11 mouse cellular contexts compared by ENCODE assay signal in the genomic region with DNA sequence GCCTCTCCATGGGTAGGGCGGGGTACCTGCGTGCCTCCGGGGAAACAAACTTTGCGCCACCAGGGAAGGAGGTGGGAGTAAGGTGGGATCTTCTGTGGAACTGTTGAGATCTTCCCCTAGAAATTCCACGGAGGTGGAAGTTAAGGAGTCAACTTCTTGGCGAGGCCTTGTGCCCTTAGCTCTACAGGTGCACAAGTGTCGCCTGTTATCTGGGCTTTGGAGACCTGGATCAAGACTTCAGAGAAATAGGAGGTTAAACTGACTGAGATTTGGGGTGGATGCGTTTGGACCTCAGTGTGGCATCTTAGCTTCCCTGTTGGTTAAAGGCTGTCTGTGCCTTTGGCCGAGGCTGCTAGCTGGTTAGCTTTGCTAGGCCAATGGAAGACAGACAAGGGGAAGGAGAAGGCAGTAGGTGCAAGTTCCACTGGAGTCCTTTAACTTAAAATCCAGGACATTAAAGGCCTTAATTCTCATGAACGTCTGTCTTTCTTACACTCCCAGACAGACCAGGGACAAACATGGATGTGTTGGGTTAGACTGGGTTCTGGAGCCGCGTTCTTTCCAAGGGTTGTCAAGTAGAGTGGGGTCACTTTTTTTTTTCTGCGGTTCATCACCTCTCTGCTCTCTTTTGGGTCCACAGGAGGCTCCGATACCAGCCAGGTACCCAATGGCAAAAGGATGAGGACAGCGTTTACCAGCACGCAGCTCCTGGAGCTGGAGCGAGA. TPM values are rescaled to one million over a fixed set of nuclear protein-coding genes. Genes with fewer than 3 reads are reported as not detected.
DNase-seq lines count a peak whose midpoint lies in the region; ATAC-seq lines count a peak whose summit lies in the region.
"Had no signal": no experiment of that assay in that cellular context is flagged by ENCODE, and none has a peak within 500 bp of the region (broad histone marks: within the 10 kb centered on the region; RNA-seq: fewer than 3 reads in every experiment).

No protein-coding gene starts in this region.

- intact Hi-C loops in heart, postnatal 10 days (cut with DNase I) = no loop called here

- H3K4me2 ChIP-seq in hindbrain, embryonic 12.5 days (replicated peaks) = peak overlapping the region; percentile 47
- H3K4me2 ChIP-seq in midbrain, embryonic 16.5 days (ENCODE audit: low read length) = peak overlapping the region; percentile 53

- no peak for ATAC-seq in hindbrain, embryonic 12.5 days (ENCODE audit: low FRiP score)
- no peak for ATAC-seq in midbrain, embryonic 16.5 days

- WGBS in hindbrain, embryonic 12.5 days = 2% methylated on average over 17 of the region's 17 CpGs
- under 1% methylated on average over 17 of the region's 17 CpGs for WGBS in midbrain, embryonic 16.5 days

- H3K27ac ChIP-seq in hindbrain, embryonic 12.5 days = no peak overlapping the region
- H3K27ac ChIP-seq in midbrain, embryonic 16.5 days (ENCODE audit: low read length) = no peak overlapping the region

- H3K4me3 ChIP-seq in hindbrain, embryonic 12.5 days = peak overlapping the region; percentile 34
- H3K4me3 ChIP-seq in midbrain, embryonic 16.5 days (ENCODE audit: low read depth, low read length) = peak overlapping the region; percentile 30
- H3K4me3 ChIP-seq: megakaryocyte, embryonic 14.5 days had no signal

- H3K9me3 ChIP-seq in hindbrain, embryonic 12.5 days (replicated peaks) = no peaks in the 10 kb centered on the region
- no peaks in the 10 kb centered on the region; the same call in 1 of the 2 replicates for H3K9me3 ChIP-seq in midbrain, embryonic 16.5 days (replicated peaks; ENCODE audit: control insufficient read depth, low read length, poor library complexity, severe bottlenecking)

- peaks cover 12% of the 10 kb centered on the region for H3K4me1 ChIP-seq in hindbrain, embryonic 12.5 days
- H3K4me1 ChIP-seq in midbrain, embryonic 16.5 days (ENCODE audit: control insufficient read depth, insufficient read depth, low read length) = peaks cover 5% of the 10 kb centered on the region

- 0 out of 2 replicates have a peak overlapping the region, but pooled peaks have one; percentile 18 for H3K9ac ChIP-seq in hindbrain, embryonic 12.5 days
- no peak overlapping the region for H3K9ac ChIP-seq in midbrain, embryonic 16.5 days (ENCODE audit: low read depth, low read length)

- H3K27me3 ChIP-seq in hindbrain, embryonic 12.5 days = peaks cover 97% of the 10 kb centered on the region
- H3K27me3 ChIP-seq in midbrain, embryonic 16.5 days (ENCODE audit: control insufficient read depth, insufficient read depth, low read depth, low read length) = peaks cover 81% of the 10 kb centered on the region

- no peaks in the 10 kb centered on the region for H3K36me3 ChIP-seq in hindbrain, embryonic 12.5 days
- H3K36me3 ChIP-seq in midbrain, embryonic 16.5 days (ENCODE audit: control insufficient read depth, insufficient read depth, low read length) = no peaks in the 10 kb centered on the region

- peak; percentile 23 for DNase-seq in heart, adult 11 months
- DNase-seq in heart, postnatal 10 days = no peak
- DNase-seq in embryo, embryonic 11 days = peak; percentile 36
- no peak for DNase-seq in cerebellum, adult 11 months
- DNase-seq in adrenal gland, adult 8-10 months = no peak
- no peak for DNase-seq in urinary bladder, postnatal 25 days (ENCODE audit: low spot score)
- DNase-seq: kidney, adult 11 months had no signal

RNA-seq across cellular contexts. Expression of a gene that starts 1.1 kb away (rescaled TPM):
- not detected for total RNA-seq in heart, postnatal 10 days (2021)
- 6.1 and 6.8 TPM in 2 replicates for polyA plus RNA-seq in hindbrain, embryonic 12.5 days (2016; fragmentation: Nextera tagmentation; extraction: Ambion mirVana)
- polyA plus RNA-seq in midbrain, embryonic 16.5 days (2015; fragmentation: Nextera tagmentation; extraction: Ambion mirVana) = 0.16 and 0.18 TPM in 2 replicates
- not detected for total RNA-seq in adrenal gland, adult 8-10 months (2022)
- total RNA-seq: liver, adult 2 months had no signal
- polyA plus RNA-seq: liver, adult 2 months had no signal

RNA-seq across cellular contexts. Expression of a gene that starts 31.9 kb away (rescaled TPM):
- total RNA-seq in heart, postnatal 10 days (2021) = 10 to 100 TPM; 27.7 to 29.3 TPM
- 51.6 and 52.8 TPM in 2 replicates for polyA plus RNA-seq in hindbrain, embryonic 12.5 days (2016; fragmentation: Nextera tagmentation; extraction: Ambion mirVana)
- polyA plus RNA-seq in midbrain, embryonic 16.5 days (2015; fragmentation: Nextera tagmentation; extraction: Ambion mirVana) = 26.2 and 28.1 TPM in 2 replicates
- 10 to 100 TPM; 22.8 to 28.3 (median 24.4) TPM for total RNA-seq in adrenal gland, adult 8-10 months (2022)

Comparison
In these comparisons a context has a peak if more than half of its experiments do, and no peak if none do; other contexts are left out.
1. DNase-seq: peak in heart, adult 11 months (single experiment) and embryo, embryonic 11 days (single experiment); none in heart, postnatal 10 days (0 of 2), cerebellum, adult 11 months (single experiment), adrenal gland, adult 8-10 months (single experiment) and urinary bladder, postnatal 25 days (single experiment).